Mouse (Mus musculus) thymus, postnatal 4 days (tissue): ENCODE measurements at regions not wholly inside any gene's neighbourhood (a gene's known extent, or its start where the extent isn't known, plus 50 kb on each side); places are given as distances from the start of the nearest gene placed in this dataset.

Experiments used
- DNase-seq: peaks from one replicate; pipeline ENCODE4 v3.0.0; 2021

DNA sequence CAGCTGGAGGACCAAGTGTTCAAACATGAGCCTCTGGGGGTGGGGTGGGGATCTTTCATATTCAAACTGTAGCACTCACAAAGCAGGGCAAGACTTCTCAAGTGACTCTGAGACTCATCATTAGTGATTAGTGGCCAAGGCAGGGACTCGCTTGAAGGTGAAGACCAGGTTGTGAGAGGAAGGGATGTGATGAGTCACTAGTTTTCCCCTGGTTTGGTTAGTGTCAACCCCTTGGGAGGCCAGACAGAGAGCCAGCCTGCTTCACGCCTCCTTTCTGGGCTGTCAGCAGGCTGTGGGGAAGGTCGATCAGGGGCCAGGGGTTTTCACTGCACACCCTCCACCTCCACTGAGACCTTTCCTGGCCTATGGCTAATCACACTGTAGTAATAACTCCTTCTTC, 65.2 kb downstream of the Slc30a10 start:
- DNase-seq, result no peak

- DNase-seq, result no peak
These were observed 69.4 kb downstream of the Slc30a10 start for GRCm38 (mm10) chr1:185524020-185524419.

DNA sequence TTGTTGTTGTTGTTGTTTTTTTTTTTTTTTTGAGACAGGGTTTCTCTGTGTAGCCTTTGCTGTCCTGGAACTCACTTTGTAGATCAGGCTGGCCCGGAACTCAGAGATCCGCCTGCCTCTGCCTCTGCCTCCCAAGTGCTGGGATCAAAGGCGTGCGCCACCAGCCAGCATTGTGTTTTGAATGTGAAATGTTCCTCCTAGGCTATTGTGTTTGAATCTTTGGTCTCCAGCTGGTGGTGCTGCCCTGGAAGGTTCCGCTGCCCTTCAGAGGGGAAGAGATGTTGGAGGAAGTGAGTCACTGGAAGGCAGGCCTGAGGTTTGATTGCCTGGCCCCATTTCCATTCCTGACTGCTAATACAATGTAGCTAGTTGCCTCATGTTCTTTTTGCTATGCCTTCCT, 78.8 kb downstream of the Slc30a10 start:
- no peak for DNase-seq

DNA sequence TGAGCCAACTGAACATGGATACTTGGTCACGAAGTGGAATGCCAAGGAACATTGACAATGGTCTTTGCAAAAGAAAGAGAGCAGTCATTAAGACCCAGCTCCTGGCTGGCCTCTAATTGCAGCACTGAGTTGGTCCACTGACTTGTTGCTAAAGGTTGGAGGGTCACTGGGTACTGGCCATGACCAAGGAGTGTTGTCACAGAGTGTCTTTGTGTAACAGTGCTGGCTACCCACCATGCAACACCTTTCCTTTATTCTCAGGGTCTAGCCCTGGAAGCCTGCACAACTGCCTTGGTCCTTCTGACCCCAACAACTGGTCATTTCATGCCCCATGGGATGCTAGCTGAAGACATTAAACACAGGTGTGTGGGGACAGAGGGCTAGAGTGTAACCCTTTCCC, 79.5 kb downstream of the Slc30a10 start:
- DNase-seq, result no peak

DNA sequence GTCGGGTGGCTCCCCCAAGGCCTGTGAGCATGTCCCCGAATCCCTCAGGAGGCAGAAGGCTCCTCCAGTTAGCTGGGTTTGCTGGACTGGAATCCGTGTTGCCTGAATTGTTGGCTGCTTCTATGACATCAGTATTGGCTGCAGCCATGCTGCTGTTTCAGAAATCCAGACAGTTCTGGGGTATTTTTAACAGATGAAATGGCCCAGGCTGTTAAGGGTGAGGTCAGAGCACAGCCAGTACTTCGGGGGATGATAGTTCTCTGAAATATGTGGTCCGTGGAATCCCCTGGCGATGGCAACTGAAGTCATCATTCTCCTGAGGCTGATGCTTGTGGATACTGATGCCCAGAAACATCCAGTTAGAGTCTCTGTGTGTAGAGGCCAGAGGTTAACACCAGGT, 80.7 kb downstream of the Slc30a10 start:
- DNase-seq, result no peak

DNA sequence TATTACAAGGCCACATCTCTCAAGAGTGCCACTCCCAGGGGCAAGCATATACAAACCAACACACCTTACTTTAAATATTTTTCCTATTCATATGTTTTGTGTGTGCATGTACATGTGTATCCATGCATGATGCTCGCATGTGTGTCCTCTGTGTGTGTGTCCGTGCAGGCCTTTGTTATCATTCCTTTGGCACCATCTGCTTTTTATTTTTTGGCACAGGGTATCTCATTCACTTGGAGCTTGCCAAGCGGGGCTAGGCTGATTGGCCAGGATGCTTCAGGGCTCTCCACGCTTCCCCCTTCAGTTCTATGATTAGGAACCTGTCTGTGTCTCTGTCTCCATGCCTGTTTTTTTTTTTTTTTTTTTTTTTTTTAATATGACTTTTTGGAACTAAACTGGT, 82.6 kb downstream of the Slc30a10 start:
- no peak for DNase-seq

DNA sequence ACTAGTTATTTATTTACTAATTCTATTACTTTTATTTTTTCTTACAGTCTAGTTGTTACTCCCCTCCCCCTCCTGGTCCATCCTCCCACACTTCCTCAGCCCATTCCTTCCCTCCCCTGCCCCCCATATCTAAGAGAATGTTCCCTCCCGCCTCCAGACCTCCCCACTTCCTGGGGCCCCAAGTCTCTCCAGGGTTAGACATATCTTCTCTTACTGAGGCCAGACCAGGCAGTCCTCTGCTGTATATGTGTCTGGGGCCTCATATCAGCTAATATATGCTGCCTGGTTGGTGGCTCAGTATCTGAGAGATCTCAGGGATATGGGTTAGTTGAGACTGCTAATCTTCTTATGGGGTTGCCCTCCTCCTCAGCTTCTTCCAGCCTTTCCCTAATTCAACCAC, 84.8 kb downstream of the Slc30a10 start:
- DNase-seq, result no peak

DNA sequence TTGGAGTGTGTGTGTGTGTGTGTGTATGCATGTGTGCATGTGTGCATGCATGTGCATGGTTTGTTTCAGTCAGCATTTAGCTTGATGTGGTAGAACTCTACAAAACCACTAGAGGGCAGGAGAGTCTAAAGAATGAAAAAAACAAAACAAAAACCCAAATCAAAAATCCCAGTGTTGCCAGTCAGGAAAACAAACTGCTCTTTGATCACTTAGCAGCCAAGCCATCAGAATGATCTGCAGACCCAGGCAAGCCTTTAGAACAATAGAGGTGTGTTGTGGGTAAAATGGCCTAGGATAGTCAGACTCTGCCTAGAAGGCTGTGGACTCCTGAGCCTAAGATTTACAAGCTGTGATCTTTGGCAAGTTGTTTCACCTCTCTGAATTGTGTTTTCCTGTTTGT, 91.7 kb downstream of the Slc30a10 start:
- DNase-seq, result no peak

GRCm38 (mm10) chr1:185572761-185573530, 118.3 kb downstream of the Slc30a10 start:
- DNase-seq, result no peak

DNA sequence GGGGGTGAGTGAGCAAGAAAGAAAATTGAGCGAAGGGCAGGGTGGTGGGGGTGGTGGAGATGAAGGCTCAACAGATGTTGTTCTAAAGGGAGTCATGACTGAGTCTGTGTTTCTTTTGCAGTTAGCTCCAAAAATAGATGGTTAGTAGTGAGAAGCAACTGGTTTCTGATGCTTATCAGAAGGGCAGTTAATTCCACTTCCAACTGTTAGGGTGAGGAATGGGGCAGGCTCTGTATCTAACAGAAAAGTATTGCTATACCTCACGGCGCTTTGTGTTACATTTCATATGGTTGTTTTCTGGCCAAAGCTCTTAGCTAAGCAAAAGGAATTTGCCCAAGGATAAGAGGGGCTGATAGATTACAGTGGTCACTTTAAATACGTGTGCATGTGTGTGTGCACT, 120.3 kb downstream of the Slc30a10 start:
- DNase-seq, result no peak

GRCm38 (mm10) chr1:185579824-185580223, 125.2 kb downstream of the Slc30a10 start:
- no peak for DNase-seq

DNA sequence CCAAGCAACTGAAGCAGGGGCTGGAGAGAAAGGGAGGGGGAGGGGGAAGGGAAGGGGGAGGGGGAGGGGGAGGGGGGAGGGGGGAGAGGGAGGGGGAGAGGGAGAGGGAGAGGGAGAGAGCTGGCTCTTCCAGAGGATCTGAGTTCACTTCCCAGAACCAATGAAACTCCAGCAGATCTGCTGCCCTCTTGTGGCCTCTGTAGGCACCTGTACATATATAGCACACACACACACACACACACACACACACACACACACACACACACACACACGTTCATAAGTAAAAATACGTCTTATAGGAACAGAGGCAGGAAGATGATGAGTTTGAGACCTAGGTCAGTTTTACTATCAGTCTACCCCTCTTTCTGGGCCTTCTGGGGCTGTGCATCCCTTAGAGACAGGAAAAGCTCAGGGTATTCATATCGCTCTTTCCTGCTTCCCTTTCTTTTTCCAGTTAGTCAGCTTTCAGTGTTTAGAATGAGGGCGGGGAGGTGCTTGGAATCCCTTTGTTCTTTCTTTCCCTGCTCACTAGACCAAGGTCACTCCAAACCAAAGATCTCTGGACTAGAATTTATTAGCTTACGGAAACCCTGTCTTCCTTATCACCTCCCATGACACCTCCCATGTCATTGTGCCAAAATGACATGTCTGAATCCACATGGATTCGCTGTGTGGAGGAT, 130.7 kb downstream of the Slc30a10 start:
- no peak for DNase-seq

DNA sequence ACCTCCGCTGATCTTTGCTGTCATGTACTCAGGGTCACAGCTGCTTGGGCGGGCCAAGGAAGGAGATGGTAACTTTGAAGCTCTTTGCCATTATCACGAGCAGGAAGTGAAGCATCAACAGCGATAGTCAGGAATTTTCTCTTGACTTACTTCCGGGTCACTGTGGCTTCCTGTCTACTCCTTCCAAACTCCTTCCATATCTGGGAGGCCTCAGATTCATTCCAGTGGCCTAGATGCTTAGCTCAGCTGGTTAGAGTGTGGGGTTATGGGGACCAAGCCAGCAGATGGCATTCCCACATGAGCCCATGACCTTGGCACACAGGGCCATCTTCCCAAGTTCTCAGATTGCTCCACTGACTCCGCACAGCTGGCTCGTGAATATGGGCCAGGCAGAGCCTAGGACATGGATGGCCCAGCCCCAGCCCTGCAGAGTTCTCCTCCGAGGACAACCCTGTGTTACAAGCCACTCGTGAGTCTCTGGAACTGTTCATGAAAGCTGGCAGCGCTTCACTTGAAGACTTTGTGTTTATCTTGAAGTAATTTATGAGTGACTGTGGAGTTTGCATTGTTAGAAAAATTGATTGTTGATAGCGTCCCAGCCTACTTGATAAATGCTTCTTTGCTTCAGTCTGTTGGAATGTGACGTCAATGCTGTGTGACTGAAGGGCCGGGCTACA, 133.2 kb downstream of the Slc30a10 start:
- no peak for DNase-seq

DNA sequence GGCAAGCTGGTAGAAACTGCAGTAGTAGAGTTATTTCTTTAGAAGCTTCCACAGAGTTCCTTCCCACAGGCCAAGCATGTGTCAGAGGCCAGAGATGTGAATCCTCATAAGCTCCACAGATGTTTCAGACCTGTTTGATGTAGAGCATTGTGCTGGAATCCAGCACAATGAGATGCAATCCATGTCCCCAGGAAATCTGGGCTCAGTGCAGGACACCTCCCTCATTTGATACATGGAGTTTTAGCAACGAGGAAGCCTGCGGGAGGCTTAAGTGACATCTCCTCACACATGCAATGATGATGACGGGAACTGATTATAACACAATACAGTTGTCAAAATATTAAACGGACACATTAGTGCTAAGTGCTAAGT, 133.7 kb downstream of the Slc30a10 start:
- DNase-seq, result no peak

DNA sequence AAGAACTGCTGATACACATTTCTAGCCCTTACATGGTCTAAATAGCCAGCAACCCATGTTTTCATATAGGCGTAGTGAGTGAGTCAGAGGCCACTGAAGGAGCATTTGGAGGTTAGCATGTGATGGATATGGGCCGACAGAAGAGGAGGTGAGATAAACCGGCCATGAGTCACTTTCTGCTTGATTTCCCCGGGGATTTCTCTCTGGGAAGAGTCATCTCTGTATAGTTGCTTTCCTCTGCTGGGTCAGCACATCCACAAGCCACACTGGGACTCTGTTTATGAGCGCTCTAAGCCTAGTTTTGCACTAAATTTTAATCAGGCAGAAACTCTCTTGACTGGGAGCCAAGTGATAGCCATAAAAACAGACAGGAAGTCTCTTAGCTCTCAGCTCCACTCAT, 142.2 kb downstream of the Slc30a10 start:
- no peak for DNase-seq

DNA sequence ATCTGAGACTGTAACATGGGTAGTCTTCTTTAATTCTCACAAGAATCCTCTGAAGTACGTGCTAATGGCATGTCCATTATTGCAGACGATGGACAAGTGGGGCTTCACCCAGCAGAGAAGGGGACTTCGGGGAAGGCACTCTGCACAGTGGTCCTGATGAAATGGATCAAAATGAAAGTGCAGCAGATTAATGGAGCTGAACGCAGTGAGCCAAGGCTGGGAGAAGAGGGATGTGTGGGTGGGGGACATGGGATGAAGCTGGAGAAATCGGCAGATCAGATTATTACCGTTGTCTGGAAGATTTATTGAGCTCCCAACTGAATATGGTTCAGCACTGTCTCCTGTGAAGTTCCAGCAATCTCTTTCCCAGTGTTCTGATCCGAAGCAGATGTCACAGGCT, 143.9 kb downstream of the Slc30a10 start:
- DNase-seq, result no peak

- no peak for DNase-seq
These were observed 146.5 kb downstream of the Slc30a10 start for GRCm38 (mm10) chr1:185601166-185601565.

DNA sequence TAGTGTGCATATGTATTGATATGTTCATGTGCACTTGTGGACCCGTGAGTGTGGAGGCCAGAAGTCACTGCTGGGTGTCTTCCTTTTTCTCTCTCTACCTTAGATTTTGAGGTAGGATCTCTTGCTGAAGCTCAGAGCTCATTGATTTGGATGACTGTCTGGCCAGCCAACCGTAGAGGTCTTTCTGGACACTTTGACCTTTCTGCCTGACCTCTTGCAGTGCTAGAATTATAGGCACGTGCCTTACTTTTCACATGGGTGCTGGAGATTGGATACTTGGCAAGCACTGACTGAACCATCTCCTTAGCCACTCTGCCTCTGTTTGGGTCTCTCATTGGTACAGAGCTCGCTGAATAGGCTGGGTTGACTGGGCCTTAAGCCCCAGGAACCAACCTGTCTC, 151.3 kb downstream of the Slc30a10 start:
- DNase-seq, result no peak

- no peak for DNase-seq
These were observed 153.0 kb downstream of the Slc30a10 start for GRCm38 (mm10) chr1:185607611-185608010.

DNA sequence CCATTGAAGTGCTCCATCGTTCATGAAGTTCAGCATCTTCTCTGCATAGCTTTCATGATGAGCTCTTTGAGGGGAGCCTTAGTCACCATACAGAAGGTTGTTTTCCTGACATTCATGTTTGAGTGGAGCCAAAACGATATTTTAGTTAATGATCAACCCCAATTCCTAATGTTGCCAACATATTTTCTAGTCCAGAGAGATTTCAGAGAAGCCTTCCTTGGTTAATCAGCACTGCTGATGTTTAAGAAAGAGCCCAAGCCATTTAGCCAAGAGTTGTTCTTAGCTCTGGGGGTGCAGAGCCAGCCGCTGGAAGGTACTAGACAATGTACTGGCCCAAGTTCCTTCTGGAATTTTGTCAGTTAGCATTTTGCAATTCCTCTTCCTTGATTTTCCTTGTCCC, 153.8 kb downstream of the Slc30a10 start:
- DNase-seq, result no peak

DNA sequence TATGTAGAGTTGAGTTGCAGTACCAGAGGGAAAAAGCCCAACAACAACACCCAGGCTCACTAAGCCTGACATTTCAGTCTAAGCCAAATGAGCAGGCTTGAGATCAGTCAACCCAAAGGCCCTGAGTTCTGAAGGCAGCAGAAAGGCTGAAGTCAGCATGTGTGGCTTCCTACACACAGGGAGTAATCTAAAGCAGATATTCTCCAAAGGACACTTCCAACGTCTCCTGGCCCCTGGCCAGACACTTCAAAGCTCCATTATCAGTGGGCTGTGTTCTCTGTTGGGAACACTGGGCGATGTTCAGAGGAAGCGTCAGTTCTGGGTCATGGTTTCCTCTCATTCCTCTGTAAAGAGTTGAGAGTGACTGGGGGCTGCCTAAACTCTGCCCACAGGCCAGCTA, 155.9 kb downstream of the Slc30a10 start:
- no peak for DNase-seq

DNA sequence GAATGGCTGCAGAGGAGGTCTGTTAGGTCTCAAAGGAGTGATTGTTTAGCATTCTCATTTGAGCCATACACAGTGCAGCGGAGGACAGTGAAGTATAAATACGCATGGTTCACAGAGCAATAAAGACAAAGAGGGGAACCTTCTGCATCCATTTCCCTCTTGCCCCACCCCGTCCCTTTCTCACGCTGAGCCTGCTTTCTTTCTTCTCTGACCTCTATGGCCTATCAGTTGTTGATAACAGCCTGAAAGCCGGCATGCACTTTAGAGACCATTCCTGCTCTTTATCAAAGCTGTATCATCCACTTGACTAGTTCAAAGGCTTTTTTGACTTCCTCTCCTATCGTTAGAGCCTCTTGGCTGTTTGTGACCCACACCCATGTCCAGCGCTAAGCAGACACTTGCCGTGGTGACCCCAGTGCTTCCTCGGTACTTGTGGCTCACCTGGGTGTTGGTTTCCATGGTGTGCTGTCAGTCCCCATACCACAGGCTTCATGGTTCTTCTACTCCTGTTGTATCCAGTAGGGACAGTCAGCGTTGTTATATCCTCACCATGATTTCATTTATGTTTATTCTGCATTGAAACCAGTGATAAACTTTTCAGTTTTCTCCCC, 161.3 kb downstream of the Slc30a10 start:
- DNase-seq, result no peak

- DNase-seq, result no peak
These were observed 163.0 kb downstream of the Slc30a10 start for GRCm38 (mm10) chr1:185617691-185618090.

DNA sequence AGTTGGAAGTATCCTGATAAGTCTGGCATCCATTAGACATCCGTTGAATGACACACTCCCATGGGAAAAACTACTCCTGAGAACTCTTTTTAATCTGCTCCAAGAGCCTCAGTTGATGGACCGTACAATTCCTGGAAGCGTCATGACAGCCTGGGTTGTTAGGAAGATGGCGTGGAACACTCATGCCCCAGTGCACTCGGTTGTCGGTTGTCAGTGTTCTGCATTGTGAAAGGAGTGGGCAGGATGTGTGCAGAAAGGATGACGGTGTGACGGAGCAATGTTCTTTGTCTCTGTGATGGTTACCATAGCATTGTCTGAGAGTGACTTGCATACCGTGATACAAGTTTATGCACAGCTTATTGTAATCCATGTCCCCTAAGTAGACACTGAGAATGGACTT, 164.4 kb downstream of the Slc30a10 start:
- no peak for DNase-seq
